Mouse (Mus musculus) thymus, adult 2 months (tissue): ENCODE measurements around the gene Col17a1.

Source experiments
- CTCF ChIP-seq: fragments of 200-500 bp; IDR thresholded peaks from 2 replicates; pipeline ENCODE4 v1.5.1; 2012; ENCODE audit warnings: mild to moderate bottlenecking, control low read depth, low read length, moderate library complexity, borderline replicate concordance; ENCODE audit not compliant: control insufficient read depth, poor library complexity, insufficient read depth; ENCODE audit errors: extremely low read depth
- POLR2A ChIP-seq: fragments of 200-500 bp; IDR thresholded peaks from 2 replicates; pipeline ENCODE4 v1.6.1; 2012; ENCODE audit warnings: mild to moderate bottlenecking, low read length, control low read depth, moderate library complexity; ENCODE audit not compliant: control insufficient read depth, poor library complexity, insufficient read depth; ENCODE audit errors: extremely low read depth

DNA sequence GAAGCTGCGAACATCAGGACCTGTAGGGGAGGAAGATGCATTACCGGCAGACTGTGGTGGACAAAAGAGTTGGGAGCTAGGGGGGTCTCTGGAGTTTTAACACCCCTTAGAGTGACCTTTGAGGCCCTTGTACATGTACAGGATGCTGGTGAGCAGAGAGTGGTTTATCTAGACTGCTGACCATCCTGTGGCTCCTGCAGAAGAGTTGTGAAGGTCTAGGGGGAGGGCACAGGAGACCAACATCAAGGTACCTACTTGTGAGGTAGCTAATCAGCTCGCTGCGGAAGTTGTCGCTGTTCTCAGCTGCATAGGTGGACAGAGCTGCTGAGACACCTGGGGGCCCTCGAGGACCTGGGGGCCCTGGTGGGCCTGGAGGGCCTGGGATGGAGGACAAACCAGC is 42.8 kb downstream of the Col17a1 start:
- TF ChIP-seq CTCF (no peak), POLR2A (no peak)
